Mouse (Mus musculus): ENCODE data around the gene Khdc4.

DNA sequence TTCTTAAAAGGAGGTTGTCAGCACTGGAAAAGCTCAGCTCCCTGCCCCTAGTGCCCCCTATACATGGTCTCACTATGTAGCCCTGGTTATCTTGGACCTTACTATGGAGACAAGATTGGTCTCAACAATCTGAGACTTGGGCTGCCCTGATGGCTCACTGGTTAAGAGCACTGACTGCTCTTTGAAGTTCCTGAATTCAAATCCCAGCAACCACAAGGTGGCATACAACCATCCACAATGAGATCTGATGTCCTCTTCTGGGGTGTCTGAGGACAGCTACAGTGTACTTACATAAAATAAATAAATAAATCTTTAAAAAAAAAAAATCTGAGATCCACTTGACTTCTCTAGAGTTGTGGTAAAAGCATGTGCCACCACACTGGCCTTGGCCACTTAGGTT is 9.9 kb downstream of the Khdc4 start:
- TF ChIP-seq CTCF (IDR thresholded peaks at IDR 0.05; ENCODE audit: extremely low read depth, insufficient read length, insufficient replicate concordance, low read depth, low read length) (no peak), POLR2A (IDR thresholded peaks at IDR 0.05; ENCODE audit: low read depth, low read length) (no peak)
